Mouse (Mus musculus): ENCODE results near the gene Spink8.

GRCm38 (mm10) chr9:109825739-109826138 lies 13.7 kb downstream of the Spink8 start:
- TF ChIP-seq CTCF (IDR thresholded peaks at IDR 0.05; ENCODE audit: extremely low read depth, insufficient read length, insufficient replicate concordance, low read depth, low read length), result no peak
- TF ChIP-seq POLR2A (IDR thresholded peaks at IDR 0.05; ENCODE audit: low read depth, low read length), result no peak
